Mouse (Mus musculus) lung, postnatal 0 days (tissue): Measurements from ENCODE around the gene Hsdl2.

Experiments used
- CTCF ChIP-seq: IDR thresholded peaks from 2 replicates; pipeline ENCODE4 v1.5.1; 2016; ENCODE audit warnings: antibody characterized with exemption, mild to moderate bottlenecking
- EP300 ChIP-seq: IDR thresholded peaks from 2 replicates; pipeline ENCODE4 v1.6.1; 2016; ENCODE audit warnings: antibody characterized with exemption, mild to moderate bottlenecking, control low read depth

GRCm38 (mm10) chr4:59569538-59569937 lies 11.8 kb upstream of the Hsdl2 start:
- TF ChIP-seq CTCF (peak; percentile 82), EP300 (0 out of 2 replicates have a peak, but pooled peaks have one; percentile 39)
